Mouse (Mus musculus): ENCODE results near the gene Amacr.

DNA sequence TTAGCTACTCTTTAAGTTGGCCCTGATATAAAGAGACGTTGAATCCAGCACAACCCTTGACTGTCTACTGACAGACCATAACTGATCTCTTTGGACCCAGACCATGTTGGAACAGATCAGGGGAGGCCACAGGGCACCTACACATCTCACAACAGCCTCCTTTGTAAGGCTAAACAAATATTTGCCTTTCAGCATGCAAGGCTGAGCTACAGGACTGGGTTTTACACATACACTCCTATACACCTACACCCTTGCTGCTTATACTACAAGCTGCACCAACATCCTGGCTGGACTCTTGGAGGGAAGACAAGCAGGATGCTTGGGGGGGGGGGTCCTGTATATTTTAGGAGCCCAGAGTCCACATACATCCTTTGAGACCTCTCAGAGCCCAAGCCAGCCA lies 33.7 kb upstream of the Amacr start:
- TF ChIP-seq CTCF (conservative IDR thresholded peaks at IDR 0.05; ENCODE audit: low read length) (no peak), POU5F1 (IDR thresholded peaks at IDR 0.05; ENCODE audit: borderline replicate concordance, low read length) (no peak), NANOG (IDR thresholded peaks at IDR 0.05; ENCODE audit: borderline replicate concordance, low read length) (no peak)

Data from E14TG2a.4 (cell line).